Mouse (Mus musculus): ENCODE measurements around the gene Klhl21. TPM values are rescaled to one million over a fixed set of nuclear protein-coding genes. Genes with fewer than 3 reads are reported as not detected.

The Klhl21 gene
- total RNA-seq (2023; ENCODE audit: inconsistent age), result 16.6 to 19.0 TPM (median 17.2 TPM) in 4 replicates

DNA sequence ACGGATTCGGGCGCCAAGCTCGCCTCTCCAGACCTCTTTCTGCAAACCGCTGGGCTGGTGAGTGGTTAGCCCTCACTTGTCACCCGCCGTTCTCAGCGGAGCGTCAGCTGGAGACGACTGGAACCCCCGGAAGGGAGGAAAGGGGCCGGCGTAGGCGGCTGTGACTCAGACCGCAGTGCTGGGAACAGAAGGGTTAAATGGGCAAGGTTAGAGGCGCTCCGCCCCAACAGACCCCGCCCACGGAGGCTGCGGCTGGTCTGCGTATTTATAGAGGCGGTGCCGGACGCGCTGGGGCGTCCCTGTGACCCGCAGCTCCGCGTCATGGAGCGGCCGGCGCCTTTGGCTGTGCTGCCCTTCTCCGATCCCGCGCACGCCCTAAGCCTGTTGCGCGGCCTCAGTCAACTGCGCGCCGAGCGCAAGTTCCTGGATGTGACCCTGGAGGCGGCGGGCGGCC lies at the start of gene Klhl21:
TSS of gene Klhl21 (plus strand) at position 182 of the 454 bp plus-strand sequence.

DNA sequence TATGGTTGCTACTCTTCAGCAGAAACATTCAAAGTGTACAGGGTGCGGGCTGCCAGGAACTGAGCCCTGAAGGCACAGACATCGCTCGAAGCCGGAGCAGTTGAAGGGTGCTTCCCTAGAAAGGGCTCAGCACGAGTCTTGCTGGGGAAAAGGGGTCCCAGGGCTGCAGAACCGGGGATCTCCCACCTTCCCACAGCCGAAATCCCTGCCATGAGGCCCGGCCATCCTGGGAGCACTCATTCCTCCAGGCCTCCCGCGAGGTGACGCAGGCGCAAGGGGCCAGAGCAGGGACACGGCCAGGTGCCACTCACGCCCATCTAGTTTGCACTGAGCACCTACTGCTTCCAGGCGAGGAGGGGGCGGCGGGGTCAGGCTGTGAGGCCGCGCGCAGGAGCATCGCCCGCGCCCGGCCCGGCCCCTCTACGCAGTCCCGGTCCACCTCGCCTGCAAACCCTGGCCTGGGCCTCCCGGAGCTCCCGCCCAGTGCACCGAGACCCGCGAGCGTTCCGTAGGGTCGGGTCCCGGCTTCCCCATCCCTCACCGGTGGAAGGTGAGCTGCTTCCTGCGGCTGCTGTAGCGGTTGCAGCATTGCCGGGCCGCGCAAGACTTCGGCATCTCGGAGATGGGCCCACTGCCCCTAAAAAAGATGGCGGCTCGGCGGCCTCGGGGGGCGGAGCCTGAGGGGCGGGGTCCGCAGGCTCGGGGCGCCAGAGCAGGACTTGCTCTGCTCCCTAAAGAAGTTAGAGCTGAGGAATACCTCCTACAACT lies 20.1 kb upstream of the Klhl21 start, which contains the start of gene Thap3:
TSS of gene Thap3 (minus strand) at position 656 of the 768 bp plus-strand sequence.

GRCm38 (mm10) chr4:151996173-151996950 lies 12.2 kb upstream of the Klhl21 start, which contains the start of gene Phf13:
TSS of gene Phf13 (minus strand) at chr4:151996258.

DNA sequence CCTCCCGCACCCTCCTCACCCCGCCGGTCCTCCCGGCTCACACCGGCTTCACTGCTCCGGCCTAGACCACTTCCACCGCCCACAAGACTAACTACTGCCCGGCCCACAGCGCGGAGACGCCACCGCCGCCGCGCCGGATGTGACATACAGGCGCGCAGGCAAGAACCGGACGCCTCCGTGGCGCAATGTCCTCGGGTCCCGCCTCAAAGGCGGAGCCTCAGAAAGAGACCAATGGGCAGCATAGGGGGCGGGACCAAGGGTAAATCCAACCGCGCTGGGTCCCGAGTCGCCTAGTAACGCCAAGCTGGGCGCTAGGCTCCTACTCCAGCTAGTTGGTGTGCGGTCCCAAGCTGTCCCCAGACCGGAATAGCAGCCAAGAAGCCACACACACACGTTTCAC lies 18.9 kb downstream of the Klhl21 start, which contains the start of gene Zbtb48:
TSS of gene Zbtb48 (minus strand) at position 148 of the 400 bp plus-strand sequence.

GRCm38 (mm10) chr4:152038225-152038984 lies 29.8 kb downstream of the Klhl21 start, which contains the start of gene Tas1r1:
TSS of gene Tas1r1 (minus strand) at chr4:152038568.

GRCm38 (mm10) chr4:152038985-152039830 lies 30.6 kb downstream of the Klhl21 start, which contains the start of gene Nol9:
TSS of gene Nol9 (plus strand) at chr4:152039321.

Other genes starting within 250 kb of the Klhl21 start
- 29.0 to 45.3 TPM (median 38.0 TPM) in 4 replicates for gene Camta1, start 146.9 kb upstream of the Klhl21 start, total RNA-seq (2023; ENCODE audit: inconsistent age)
- gene Dnajc11, start 75.1 kb upstream of the Klhl21 start, total RNA-seq (2023; ENCODE audit: inconsistent age), result 63.0 to 74.3 TPM (median 70.1 TPM) in 4 replicates
- gene Thap3, start 19.8 kb upstream of the Klhl21 start, total RNA-seq (2023; ENCODE audit: inconsistent age), result 32.4 to 40.3 TPM (median 37.0 TPM) in 4 replicates
- 4.3 to 4.9 TPM (median 4.6 TPM) in 4 replicates for gene Phf13, start 12.5 kb upstream of the Klhl21 start, total RNA-seq (2023; ENCODE audit: inconsistent age)
- gene Zbtb48, start 18.9 kb downstream of the Klhl21 start, total RNA-seq (2023; ENCODE audit: inconsistent age), result 20.9 to 34.7 TPM (median 26.9 TPM) in 4 replicates
- gene Tas1r1, start 29.8 kb downstream of the Klhl21 start, total RNA-seq (2023; ENCODE audit: inconsistent age), result 0.19 to 0.69 TPM (median 0.51 TPM) in 3 of 4 replicates, not detected in the other
- 39.8 to 45.6 TPM (median 41.7 TPM) in 4 replicates for gene Nol9, start 30.5 kb downstream of the Klhl21 start, total RNA-seq (2023; ENCODE audit: inconsistent age)
- gene Plekhg5, start 63.7 kb downstream of the Klhl21 start, total RNA-seq (2023; ENCODE audit: inconsistent age), result 1.5 to 3.0 TPM (median 2.6 TPM) in 4 replicates
- not detected in 4 replicates for gene Tnfrsf25, start 107.1 kb downstream of the Klhl21 start, total RNA-seq (2023; ENCODE audit: inconsistent age)
- 0.99 to 1.7 TPM (median 1.0 TPM) in 4 replicates for gene Espn, start 143.6 kb downstream of the Klhl21 start, total RNA-seq (2023; ENCODE audit: inconsistent age)
- gene Hes2, start 150.1 kb downstream of the Klhl21 start, total RNA-seq (2023; ENCODE audit: inconsistent age), result not detected in 4 replicates
- 3.3 to 7.2 TPM (median 5.1 TPM) in 4 replicates for gene Acot7, start 169.3 kb downstream of the Klhl21 start, total RNA-seq (2023; ENCODE audit: inconsistent age)

Data from B cell, adult (primary cell).